Mouse (Mus musculus) bone marrow, adult 2 months (tissue): ENCODE measurements around the gene Pphln1. TPM values are rescaled to one million over a fixed set of nuclear protein-coding genes. Genes with fewer than 3 reads are reported as not detected.

Source experiments
- H3K27ac ChIP-seq: fragments of 200-500 bp; 2 replicates; pipeline ENCODE4 v1.5.1; 2012; ENCODE audit warnings: low read depth, mild to moderate bottlenecking, control low read depth, inconsistent platforms, low read length; ENCODE audit not compliant: control insufficient read depth, poor library complexity, insufficient read depth
- H3K4me1 ChIP-seq: fragments of 200-500 bp; 2 replicates; pipeline ENCODE4 v1.6.1; 2011; ENCODE audit warnings: low read length; ENCODE audit not compliant: control insufficient read depth, insufficient read depth
- H3K4me3 ChIP-seq: fragments of 200-500 bp; replicated peaks from 2 replicates; pipeline ENCODE3; 2011; ENCODE audit warnings: mild to moderate bottlenecking, low read depth, low read length, control low read depth; ENCODE audit not compliant: control insufficient read depth
- CTCF ChIP-seq: fragments of 200-500 bp; IDR thresholded peaks from 2 replicates; pipeline ENCODE4 v1.5.1; 2011; ENCODE audit warnings: low read length, control low read depth; ENCODE audit not compliant: control insufficient read depth, insufficient read depth
- POLR2A ChIP-seq: fragments of 200-500 bp; IDR thresholded peaks from 2 replicates; pipeline ENCODE4 v1.6.1; 2011; ENCODE audit warnings: low read depth, mild to moderate bottlenecking, control low read depth, low read length, borderline replicate concordance; ENCODE audit not compliant: control insufficient read depth
- WGBS: fragments of 180-500 bp; shearing (Covaris S2); methylation state at CpG from one replicate; pipeline ENCODE4 v1.1.7; 2018; 5-methylcytosine and 5-hydroxymethylcytosine counted together
- polyA plus RNA-seq: library from polyadenylated mRNA; stranded (reverse); fragments of >200 nt; gene quantifications from 2 replicates; pipeline ENCODE4 v1.2.4, GENCODE M21; 2011; ENCODE audit warnings: low replicate concordance; ENCODE audit not compliant: missing spikeins, insufficient read depth, insufficient read length

Pphln1 gene
- polyA plus RNA-seq, 1 experiment, result 9.0 TPM

DNA sequence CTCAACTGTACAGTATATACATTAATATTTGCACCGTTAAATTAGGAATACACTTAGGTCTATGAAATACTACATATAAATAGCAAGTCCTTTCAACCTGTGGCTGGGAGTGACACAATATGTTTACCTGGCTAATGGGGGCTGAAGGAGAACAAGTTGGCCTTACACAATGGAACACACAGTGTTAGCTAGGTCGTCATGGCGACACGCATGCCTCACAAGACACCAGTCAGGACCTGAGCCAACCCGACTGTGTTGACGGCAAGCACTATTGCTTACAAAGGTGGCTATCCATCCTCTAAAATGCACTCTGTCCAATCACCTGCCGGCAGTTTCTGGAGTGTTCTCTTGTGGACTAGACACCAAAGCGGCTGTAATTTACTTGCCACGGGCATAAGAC, 101.7 kb downstream of the Pphln1 start:
- H3K4me3 ChIP-seq, result no peak overlapping the region
- no peaks in the 10 kb centered on the region; the same call in 1 of the 2 replicates for H3K4me1 ChIP-seq
- no peak for TF ChIP-seq POLR2A
- TF ChIP-seq CTCF, result no peak
- no peak overlapping the region for H3K27ac ChIP-seq
- 86% methylated on average over 9 of the region's 9 CpGs for WGBS

DNA sequence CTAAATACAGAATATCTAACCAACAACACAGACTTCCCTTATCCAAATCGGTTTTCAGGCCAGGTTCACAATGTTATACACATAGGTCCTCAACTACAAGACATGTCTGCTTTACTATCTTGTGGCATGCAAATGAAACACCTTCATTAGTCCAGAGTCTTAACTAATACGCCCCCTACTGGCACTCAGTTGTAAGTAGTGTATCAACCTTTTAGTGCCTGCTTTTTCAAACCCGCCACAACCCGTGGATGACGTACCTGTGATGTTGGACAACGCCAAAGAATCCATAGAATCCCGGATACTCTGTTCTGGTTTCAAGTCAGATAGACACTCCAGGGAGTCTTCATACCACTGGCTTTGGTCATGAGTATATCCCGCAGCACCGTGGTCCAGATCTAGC, 104.6 kb downstream of the Pphln1 start:
- Histone ChIP-seq H3K27ac (no peak overlapping the region), H3K4me3 (no peak overlapping the region), H3K4me1 (no peaks in the 10 kb centered on the region; the same call in 1 of the 2 replicates)
- TF ChIP-seq POLR2A (no peak), CTCF (no peak)
- WGBS, result 92% methylated on average over 9 of the region's 9 CpGs

DNA sequence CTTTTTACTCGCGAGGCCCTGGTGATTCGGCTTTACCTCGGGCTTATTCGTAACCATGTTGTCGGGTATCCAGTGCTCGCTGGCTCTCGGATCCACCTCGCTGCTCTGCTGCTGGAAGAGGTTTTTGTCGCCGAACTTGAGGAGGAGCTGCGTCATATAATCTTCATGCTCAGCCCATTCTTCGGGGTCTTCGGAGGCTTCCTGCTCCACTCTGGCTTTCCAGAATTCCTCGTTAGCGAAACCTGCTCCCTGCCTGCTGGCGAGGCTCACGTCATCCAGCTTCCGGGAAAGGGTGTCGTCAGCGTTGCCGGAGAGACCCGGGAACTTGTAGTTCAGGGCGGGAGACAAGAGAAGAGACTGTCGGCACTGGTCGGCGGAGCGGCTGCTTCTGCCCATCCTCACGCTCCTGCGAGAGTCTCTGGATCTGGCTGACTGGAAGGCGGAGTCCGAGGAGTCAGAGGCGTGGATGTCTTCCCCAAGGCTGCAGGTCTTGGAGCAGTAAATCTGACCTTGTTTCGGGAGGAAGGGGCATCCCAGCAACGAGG, 105.1 kb downstream of the Pphln1 start:
- Histone ChIP-seq H3K4me3 (no peak overlapping the region), H3K27ac (no peak overlapping the region), H3K4me1 (no peaks in the 10 kb centered on the region; the same call in 1 of the 2 replicates)
- TF ChIP-seq CTCF (no peak), POLR2A (no peak)
- 96% methylated on average over 35 of the region's 35 CpGs for WGBS

DNA sequence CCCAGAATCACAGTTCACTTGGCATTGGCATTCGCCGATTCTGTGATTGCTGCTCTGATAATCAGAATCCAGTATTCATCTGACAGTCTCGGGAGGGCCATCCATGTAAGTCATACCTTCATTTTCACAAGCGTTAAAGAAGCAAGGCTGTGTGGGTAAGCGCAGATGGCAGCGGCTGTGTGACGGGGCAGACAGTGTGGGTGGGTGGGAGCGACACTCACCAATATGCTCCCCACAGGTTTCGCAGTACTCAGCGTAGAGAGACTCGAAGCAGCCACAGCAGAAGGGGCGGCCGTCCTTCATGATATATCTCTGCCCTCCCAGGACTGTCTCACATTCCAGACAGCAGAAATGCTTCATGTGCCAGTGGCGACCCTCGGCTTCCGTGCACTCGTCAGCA, 106.7 kb downstream of the Pphln1 start:
- WGBS, result 91% methylated on average over 17 of the region's 17 CpGs
- Histone ChIP-seq H3K4me3 (no peak overlapping the region), H3K27ac (no peak overlapping the region), H3K4me1 (no peaks in the 10 kb centered on the region; the same call in 1 of the 2 replicates)
- no peak for TF ChIP-seq POLR2A

DNA sequence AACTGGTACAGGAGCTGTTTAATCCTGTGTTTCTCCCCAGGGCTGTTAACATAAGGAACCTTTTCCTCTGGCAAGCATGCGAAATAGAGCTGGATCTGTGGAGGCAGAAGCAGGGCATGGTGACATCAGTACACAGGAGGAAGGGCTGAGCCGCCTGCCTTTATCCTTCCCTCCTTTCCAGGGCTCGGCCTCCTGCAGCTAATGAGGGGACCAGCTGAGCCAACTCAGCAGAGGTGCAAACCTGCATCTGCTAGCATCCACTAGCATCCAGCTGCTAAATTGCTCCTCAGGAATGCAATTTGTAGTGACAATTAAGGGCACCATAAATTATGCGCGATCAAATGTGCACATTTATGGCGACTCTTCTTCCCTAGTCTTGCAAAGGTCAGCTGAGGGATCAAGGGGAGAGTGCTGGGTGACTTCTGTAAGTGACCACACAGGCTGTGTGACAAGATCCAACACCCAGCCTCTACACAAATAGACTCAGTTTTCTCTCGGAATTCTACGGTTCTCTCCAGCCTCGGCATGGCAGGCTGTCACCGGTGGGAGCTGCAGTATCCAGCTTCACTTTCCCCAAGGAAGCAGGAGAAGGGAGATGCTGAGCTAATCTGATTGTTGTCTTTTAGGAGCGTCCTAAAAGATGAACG, 112.7 kb downstream of the Pphln1 start:
- WGBS, result 76% methylated on average over 12 of the region's 12 CpGs

DNA sequence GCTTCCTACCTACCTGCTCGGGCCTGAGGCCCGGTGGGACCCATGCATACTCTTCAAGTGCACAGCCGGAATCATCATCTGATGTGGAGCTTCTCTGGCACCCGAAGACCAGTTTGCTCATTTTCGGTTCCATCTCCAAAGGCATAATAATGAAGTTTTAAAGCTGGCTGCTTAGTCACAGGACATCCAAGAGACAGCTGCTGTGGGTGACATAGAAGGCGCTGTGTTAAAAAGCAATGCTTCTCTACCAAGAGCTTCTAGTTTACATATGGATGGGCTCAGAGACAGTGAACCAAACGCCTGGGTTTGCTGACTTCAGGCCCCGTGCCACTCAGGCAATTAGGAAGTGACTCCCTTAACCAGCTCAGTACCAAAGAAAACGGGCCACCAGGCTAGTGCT, 114.3 kb downstream of the Pphln1 start:
- 80% methylated on average over 9 of the region's 9 CpGs for WGBS
- Histone ChIP-seq H3K4me3 (no peak overlapping the region), H3K4me1 (no peaks in the 10 kb centered on the region), H3K27ac (no peak overlapping the region)
- no peak for TF ChIP-seq POLR2A
- no peak for TF ChIP-seq CTCF

More for the DNA sequence above, 112.7 kb downstream of the Pphln1 start:
- TF ChIP-seq POLR2A (no peak), CTCF (no peak)
- Histone ChIP-seq H3K4me3 (no peak overlapping the region), H3K4me1 (no peaks in the 10 kb centered on the region), H3K27ac (no peak overlapping the region)

DNA sequence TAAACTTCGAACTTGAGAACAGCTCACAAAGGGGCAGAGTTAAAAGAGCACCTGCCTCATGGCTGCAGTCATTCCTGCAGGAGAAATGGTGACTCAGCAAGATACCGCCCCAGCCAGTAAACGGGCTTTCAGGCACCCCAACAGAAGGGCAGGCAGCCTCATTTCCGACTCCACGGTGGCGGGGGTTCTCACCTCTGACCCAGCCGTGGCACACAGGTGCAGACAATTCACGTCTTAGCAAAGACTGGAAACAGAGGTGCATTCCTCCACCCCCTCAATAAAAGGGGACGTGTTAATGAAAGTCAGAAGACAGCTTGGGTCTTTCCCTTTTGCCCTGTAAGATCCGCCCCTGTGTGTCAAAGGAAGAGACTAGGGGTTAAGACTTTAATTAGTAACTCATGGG, 115.8 kb downstream of the Pphln1 start:
- no peak overlapping the region for H3K4me3 ChIP-seq
- no peak overlapping the region for H3K27ac ChIP-seq
- TF ChIP-seq CTCF, result no peak
- no peak for TF ChIP-seq POLR2A
- 5% methylated on average over 10 of the region's 10 CpGs for WGBS
- no peaks in the 10 kb centered on the region for H3K4me1 ChIP-seq

DNA sequence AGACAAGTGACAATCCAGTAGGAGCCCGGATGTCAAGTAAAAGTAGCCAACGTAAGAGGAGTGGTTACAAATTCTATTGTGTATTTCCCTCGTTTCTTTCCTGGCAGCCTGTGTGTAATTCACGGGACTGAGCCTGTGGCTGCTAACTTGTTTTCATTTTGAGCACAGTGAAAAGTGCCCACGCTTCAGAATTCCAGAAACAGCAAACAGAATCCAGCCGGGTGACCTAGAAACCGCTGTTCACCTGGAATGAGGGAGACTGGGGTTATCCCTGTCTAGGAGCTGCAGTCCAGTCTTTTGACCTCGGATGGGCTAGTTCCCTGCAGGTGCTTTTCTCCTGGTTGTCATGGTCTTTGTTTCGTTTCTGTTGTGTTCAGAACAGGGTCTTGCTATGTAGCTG, 117.2 kb downstream of the Pphln1 start:
- no peak overlapping the region for H3K4me3 ChIP-seq
- 78% methylated on average over 9 of the region's 9 CpGs for WGBS
- TF ChIP-seq POLR2A (no peak), CTCF (no peak)
- no peak overlapping the region for H3K27ac ChIP-seq
- no peaks in the 10 kb centered on the region for H3K4me1 ChIP-seq
